Mouse (Mus musculus): ENCODE results near the gene Sult1d1. TPM values are rescaled to one million over a fixed set of nuclear protein-coding genes. Genes with fewer than 3 reads are reported as not detected.
"Not testable (repeated sequence)": the region's sequence is repeated elsewhere in the genome, so short reads cannot be mapped to it uniquely, and the experiment has no call there.

Sult1d1 gene
- total and polyA plus RNA-seq, 3 experiments, result 0.61 TPM; not detected in 2

- Histone ChIP-seq H3K27me3 (ENCODE audit: control insufficient read depth, insufficient read depth, low read length) (no peaks in the 10 kb centered on the region), H3K4me3 (no peak overlapping the region), H3K4me1 (ENCODE audit: control insufficient read depth, insufficient read depth, low read length) (no peaks in the 10 kb centered on the region), H3K36me3 (ENCODE audit: control insufficient read depth, insufficient read depth, low read length) (no peaks in the 10 kb centered on the region), H3K79me2 (replicated peaks; ENCODE audit: control insufficient read depth, insufficient read depth, low read length) (no peaks in the 10 kb centered on the region), H3K9ac (ENCODE audit: low read depth, low read length) (no peak overlapping the region), H3K27ac (no peak overlapping the region)
- TF ChIP-seq POLR2A (IDR thresholded peaks at IDR 0.05; ENCODE audit: insufficient read depth, low read depth, low read length) (no peak), EP300 (IDR thresholded peaks at IDR 0.05; ENCODE audit: insufficient read depth, low read depth, low read length) (no peak), CTCF (IDR thresholded peaks at IDR 0.05) (no peak)
- no peak for DNase-seq
- intact Hi-C loops (cut with DNase I), result no loop called here
- WGBS, result 63% methylated on average over 2 of the region's 2 CpGs
These were observed 36.5 kb downstream of the Sult1d1 start for GRCm38 (mm10) chr5:87532288-87532687.

GRCm38 (mm10) chr5:87523561-87523960 lies 45.3 kb downstream of the Sult1d1 start:
- not testable (repeated sequence) for H3K4me1 ChIP-seq (ENCODE audit: control insufficient read depth, insufficient read depth, low read length); DNase-seq
- WGBS, result 85% methylated on average over 2 of the region's 2 CpGs

GRCm38 (mm10) chr5:87505776-87506458 lies 62.9 kb downstream of the Sult1d1 start:
- Histone ChIP-seq H3K27me3 (ENCODE audit: control insufficient read depth, insufficient read depth, low read length) (no peaks in the 10 kb centered on the region), H3K4me1 (ENCODE audit: control insufficient read depth, insufficient read depth, low read length) (no peaks in the 10 kb centered on the region)

More at GRCm38 (mm10) chr5:87523561-87523960, 45.3 kb downstream of the Sult1d1 start:
- H3K27ac ChIP-seq; H3K36me3 ChIP-seq (ENCODE audit: control insufficient read depth, insufficient read depth, low read length); intact Hi-C loops (cut with DNase I); H3K4me3 ChIP-seq; H3K27me3 ChIP-seq (ENCODE audit: control insufficient read depth, insufficient read depth, low read length); H3K9ac ChIP-seq (ENCODE audit: low read depth, low read length); H3K79me2 ChIP-seq (replicated peaks; ENCODE audit: control insufficient read depth, insufficient read depth, low read length): not testable (repeated sequence)

More at GRCm38 (mm10) chr5:87505776-87506458, 62.9 kb downstream of the Sult1d1 start:
- intact Hi-C loops (cut with DNase I), result no loop called here
- H3K4me3 ChIP-seq, result no peak overlapping the region
- no peaks in the 10 kb centered on the region for H3K36me3 ChIP-seq (ENCODE audit: control insufficient read depth, insufficient read depth, low read length)
- no peak for DNase-seq
- no peaks in the 10 kb centered on the region for H3K79me2 ChIP-seq (replicated peaks; ENCODE audit: control insufficient read depth, insufficient read depth, low read length)
- TF ChIP-seq EP300 (IDR thresholded peaks at IDR 0.05; ENCODE audit: insufficient read depth, low read depth, low read length) (no peak), CTCF (IDR thresholded peaks at IDR 0.05) (no peak), POLR2A (IDR thresholded peaks at IDR 0.05; ENCODE audit: insufficient read depth, low read depth, low read length) (no peak)
- H3K9ac ChIP-seq (ENCODE audit: low read depth, low read length), result no peak overlapping the region
- H3K27ac ChIP-seq, result no peak overlapping the region
- 54% methylated on average over 4 of the region's 4 CpGs for WGBS

Small RNA genes within 50 kb of the gene (microRNA-seq; reads per million reads assigned to microRNA genes)
- 0 reads per million in 2 experiments for gene Mir3969

Other genes with a start within 250 kb of the Sult1d1 start
- gene Ugt2a3, start 231.8 kb downstream of the Sult1d1 start, total RNA-seq (2021), result not detected
- gene Ugt2a3, start 231.8 kb downstream of the Sult1d1 start, polyA plus RNA-seq (2012; rRNA removed), result 0.06 TPM in 1 of 2 replicates, not detected in the other
- not detected for gene Ugt2b38, start 144.8 kb downstream of the Sult1d1 start, total RNA-seq (2021)
- gene Ugt2b38, start 144.8 kb downstream of the Sult1d1 start, polyA plus RNA-seq (2012; rRNA removed), result not detected in 2 replicates
- not detected for gene Ugt2a2, start 86.8 kb downstream of the Sult1d1 start, total RNA-seq (2021)
- gene Ugt2a2, start 86.8 kb downstream of the Sult1d1 start, polyA plus RNA-seq (2012; rRNA removed), result not detected in 2 replicates
- not detected for gene Gm43638, start 82.2 kb downstream of the Sult1d1 start, total RNA-seq (2021)
- not detected in 2 replicates for gene Gm43638, start 82.2 kb downstream of the Sult1d1 start, polyA plus RNA-seq (2012; rRNA removed)
- gene Ugt2a1, start 78.2 kb downstream of the Sult1d1 start, total RNA-seq (2021), result not detected
- not detected in 2 replicates for gene Ugt2a1, start 78.2 kb downstream of the Sult1d1 start, polyA plus RNA-seq (2012; rRNA removed)
- gene Sult1b1, start 30.8 kb downstream of the Sult1d1 start, total RNA-seq (2021), result not detected
- 0.16 TPM in 1 of 2 replicates, not detected in the other for gene Sult1b1, start 30.8 kb downstream of the Sult1d1 start, polyA plus RNA-seq (2012; rRNA removed)
- gene Sult1e1, start 22.6 kb upstream of the Sult1d1 start, total RNA-seq (2021), result not detected
- not detected in 2 replicates for gene Sult1e1, start 22.6 kb upstream of the Sult1d1 start, polyA plus RNA-seq (2012; rRNA removed)
- gene Csn1s1, start 97.2 kb upstream of the Sult1d1 start, total RNA-seq (2021), result not detected
- not detected in 2 replicates for gene Csn1s1, start 97.2 kb upstream of the Sult1d1 start, polyA plus RNA-seq (2012; rRNA removed)
- not detected for gene Csn2, start 130.6 kb upstream of the Sult1d1 start, total RNA-seq (2021)
- gene Csn2, start 130.6 kb upstream of the Sult1d1 start, polyA plus RNA-seq (2012; rRNA removed), result not detected in 2 replicates
- not detected for gene Csn1s2a, start 205.5 kb upstream of the Sult1d1 start, total RNA-seq (2021)
- gene Csn1s2a, start 205.5 kb upstream of the Sult1d1 start, polyA plus RNA-seq (2012; rRNA removed), result not detected in 2 replicates
- gene Csn1s2b, start 239.1 kb upstream of the Sult1d1 start, total RNA-seq (2021), result not detected
- gene Csn1s2b, start 239.1 kb upstream of the Sult1d1 start, polyA plus RNA-seq (2012; rRNA removed), result not detected in 2 replicates